Mouse (Mus musculus) thymus, adult 2 months (tissue): ENCODE results near the gene Lrba.

Source experiments
- CTCF ChIP-seq: fragments of 200-500 bp; IDR thresholded peaks from 2 replicates; pipeline ENCODE4 v1.5.1; 2012; ENCODE audit warnings: mild to moderate bottlenecking, control low read depth, low read length, moderate library complexity, borderline replicate concordance; ENCODE audit not compliant: control insufficient read depth, poor library complexity, insufficient read depth; ENCODE audit errors: extremely low read depth
- POLR2A ChIP-seq: fragments of 200-500 bp; IDR thresholded peaks from 2 replicates; pipeline ENCODE4 v1.6.1; 2012; ENCODE audit warnings: mild to moderate bottlenecking, low read length, control low read depth, moderate library complexity; ENCODE audit not compliant: control insufficient read depth, poor library complexity, insufficient read depth; ENCODE audit errors: extremely low read depth

DNA sequence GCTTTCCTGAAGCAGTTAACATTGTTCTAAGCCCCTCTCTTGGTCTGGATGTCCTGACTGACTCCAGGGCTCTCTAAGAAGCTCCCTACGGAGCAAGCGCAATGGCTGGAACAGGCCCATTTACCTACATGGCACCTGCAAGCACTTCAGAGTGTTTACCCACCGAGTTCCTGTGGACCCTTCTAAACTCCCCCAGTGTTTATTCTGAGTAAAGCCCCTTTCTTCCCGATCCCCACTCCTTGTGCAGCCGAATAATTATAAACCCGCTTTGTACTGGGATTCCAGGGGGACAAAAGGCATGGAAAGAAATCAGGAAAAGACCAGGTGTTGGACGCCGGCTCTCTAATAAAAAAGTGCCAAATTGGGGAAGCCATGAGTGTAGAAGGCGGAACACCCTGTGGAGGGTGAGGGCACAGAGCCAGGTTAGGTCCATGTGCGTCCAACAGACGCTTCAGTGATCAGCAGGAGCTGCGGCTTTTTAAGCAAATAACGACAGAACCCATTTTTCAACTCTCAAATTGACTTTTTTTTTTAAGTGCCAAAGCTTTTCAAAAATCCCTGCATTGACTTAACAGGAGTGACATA lies 593.6 kb downstream of the Lrba start:
- TF ChIP-seq POLR2A (no peak), CTCF (no peak)
